ENCODE assay signal across 9 mouse cellular contexts in genomic region chr7:118688199-118688598, GRCm38 (mm10). TPM values are rescaled to one million over a fixed set of nuclear protein-coding genes. Genes with fewer than 3 reads are reported as not detected.
DNase-seq lines count a peak whose midpoint lies in the region; ATAC-seq and TF ChIP-seq lines count a peak whose summit lies in the region.
"Had no signal": no experiment of that assay in that cellular context is flagged by ENCODE, and none has a peak within 500 bp of the region (broad histone marks: within the 10 kb centered on the region; RNA-seq: fewer than 3 reads in every experiment).

No protein-coding gene starts in this region.

- H3K9me3 ChIP-seq in limb, embryonic 11.5 days (ENCODE audit: control insufficient read depth, low read length) = no peaks in the 10 kb centered on the region
- H3K9me3 ChIP-seq in stomach, postnatal 0 days (ENCODE audit: control insufficient read depth, low read length) = no peaks in the 10 kb centered on the region
- H3K9me3 ChIP-seq: embryonic facial prominence, embryonic 13.5 days had no signal

- ATAC-seq in activated CD4-positive, CD25-positive, alpha-beta regulatory T cell, adult 4 months = peak; percentile 65
- ATAC-seq in limb, embryonic 11.5 days (ENCODE audit: insufficient number of reproducible peaks, low FRiP score, low TSS enrichment, low read depth) = no peak
- ATAC-seq in stomach, postnatal 0 days (ENCODE audit: low FRiP score, low TSS enrichment) = peak; percentile 72

- no peak overlapping the region for H3K9ac ChIP-seq in limb, embryonic 11.5 days (ENCODE audit: low read length)
- H3K9ac ChIP-seq in stomach, postnatal 0 days (ENCODE audit: low read length) = no peak overlapping the region
- H3K9ac ChIP-seq: embryonic facial prominence, embryonic 13.5 days had no signal

- peaks cover 6% of the 10 kb centered on the region for H3K36me3 ChIP-seq in kidney, adult 2 months (ENCODE audit: control insufficient read depth, insufficient read depth, low read length)
- peaks cover 10% of the 10 kb centered on the region; the same call in 1 of the 2 replicates for H3K36me3 ChIP-seq in limb, embryonic 11.5 days (ENCODE audit: control insufficient read depth, insufficient read depth, low read length)
- peaks cover 13% of the 10 kb centered on the region for H3K36me3 ChIP-seq in stomach, postnatal 0 days (ENCODE audit: control insufficient read depth, insufficient read depth, low read length)

- H3K4me3 ChIP-seq in kidney, adult 2 months (ENCODE audit: insufficient read depth, low read depth, low read length) = no peak overlapping the region
- H3K4me3 ChIP-seq in limb, embryonic 11.5 days (ENCODE audit: low read depth, low read length) = no peak overlapping the region
- no peak overlapping the region for H3K4me3 ChIP-seq in stomach, postnatal 0 days (ENCODE audit: low read depth, low read length)
- H3K4me3 ChIP-seq: embryonic facial prominence, embryonic 13.5 days had no signal

- TF ChIP-seq CTCF in kidney, adult 2 months (conservative IDR thresholded peaks at IDR 0.05; ENCODE audit: insufficient read depth, insufficient read length, low read depth, low read length) = peak; percentile 77
- TF ChIP-seq CTCF in stomach, postnatal 0 days (IDR thresholded peaks at IDR 0.05; ENCODE audit: low read depth) = peak; percentile 91

- no peaks in the 10 kb centered on the region for H3K4me1 ChIP-seq in kidney, adult 2 months (ENCODE audit: control insufficient read depth, insufficient read depth, low read length)
- no peaks in the 10 kb centered on the region for H3K4me1 ChIP-seq in limb, embryonic 11.5 days (ENCODE audit: control insufficient read depth, insufficient read depth, low read length)
- H3K4me1 ChIP-seq in stomach, postnatal 0 days (replicated peaks; ENCODE audit: control insufficient read depth, insufficient read depth) = no peaks in the 10 kb centered on the region
- H3K4me1 ChIP-seq: embryonic facial prominence, embryonic 13.5 days had no signal

- intact Hi-C loops in gastrocnemius, postnatal 14 days (cut with DNase I; ENCODE audit: low total_unique reads) = loop anchor here (5.0 kb wide), 1 partner anchor 91 kb away; the partner anchor contains the start of gene Tmc5

- peak; percentile 70 for DNase-seq in 416B (ENCODE audit: low read depth)
- DNase-seq in embryo, embryonic 10 days (ENCODE audit: low spot score) = peak; percentile 92
- peak; percentile 77 for DNase-seq in gastrocnemius, postnatal 14 days
- DNase-seq in kidney, adult 2 months = peak; percentile 71
- DNase-seq in limb, embryonic 11.5 days (ENCODE audit: low spot score) = peak; percentile 87
- DNase-seq in natural killer cell, adult 2 months (ENCODE audit: low spot score in 2 of 2) = peak; percentile 5 to 40
- peak; percentile 86 for DNase-seq in stomach, postnatal 0 days (ENCODE audit: low spot score)

- 31% methylated on average over 5 of the region's 5 CpGs for WGBS in kidney, adult 2 months
- WGBS in limb, embryonic 11.5 days = 28% methylated on average over 5 of the region's 5 CpGs
- WGBS in stomach, postnatal 0 days = 27% methylated on average over 5 of the region's 5 CpGs

- no peak for TF ChIP-seq POLR2A in kidney, adult 2 months (IDR thresholded peaks at IDR 0.05; ENCODE audit: low read depth, low read length)

- H3K27ac ChIP-seq in kidney, adult 2 months (ENCODE audit: insufficient read depth, low read depth, low read length) = no peak overlapping the region
- H3K27ac ChIP-seq in limb, embryonic 11.5 days (replicated peaks; ENCODE audit: low read depth, low read length) = no peak overlapping the region
- H3K27ac ChIP-seq in stomach, postnatal 0 days (replicated peaks) = no peak overlapping the region
- H3K27ac ChIP-seq: embryonic facial prominence, embryonic 13.5 days had no signal

- no peak for TF ChIP-seq EP300 in stomach, postnatal 0 days (optimal IDR thresholded peaks at IDR 0.05)

- no peaks in the 10 kb centered on the region for H3K27me3 ChIP-seq in kidney, adult 2 months (replicated peaks; ENCODE audit: control insufficient read depth, insufficient read depth, low read length)
- no peaks in the 10 kb centered on the region for H3K27me3 ChIP-seq in limb, embryonic 11.5 days (ENCODE audit: control insufficient read depth, insufficient read depth, low read length)
- H3K27me3 ChIP-seq in stomach, postnatal 0 days (ENCODE audit: control insufficient read depth, insufficient read depth, low read length) = no peaks in the 10 kb centered on the region
- H3K27me3 ChIP-seq: embryonic facial prominence, embryonic 13.5 days had no signal

- H3K4me2 ChIP-seq in limb, embryonic 11.5 days (ENCODE audit: low read depth, severe bottlenecking) = no peak overlapping the region
- H3K4me2 ChIP-seq in stomach, postnatal 0 days (replicated peaks; ENCODE audit: low read depth) = no peak overlapping the region
- H3K4me2 ChIP-seq: embryonic facial prominence, embryonic 13.5 days had no signal

RNA-seq across cellular contexts. Expression of gene Gde1, which starts 17.4 kb away (rescaled TPM):
- polyA plus RNA-seq in activated CD4-positive, CD25-positive, alpha-beta regulatory T cell, adult 4 months (2017; shearing (Covaris generic)) = 10 to 100 TPM; 16.7 to 17.5 TPM
- total RNA-seq in gastrocnemius, postnatal 14 days (2021) = 10 to 100 TPM; 30.6 to 31.1 TPM
- polyA plus RNA-seq in kidney, adult 2 months (2012; rRNA removed) = 172 and 193 TPM in 2 replicates
- polyA plus RNA-seq in limb, embryonic 11.5 days (2014; fragmentation: Nextera tagmentation; extraction: Ambion mirVana) = 67.0 and 74.3 TPM in 2 replicates
- polyA plus RNA-seq in stomach, postnatal 0 days (2015; fragmentation: Nextera tagmentation; extraction: Ambion mirVana) = 204 and 212 TPM in 2 replicates

RNA-seq across cellular contexts. Expression of gene Ccp110, which starts 24.2 kb away (rescaled TPM):
- 1 to 10 TPM; 3.6 to 5.3 TPM for polyA plus RNA-seq in activated CD4-positive, CD25-positive, alpha-beta regulatory T cell, adult 4 months (2017; shearing (Covaris generic))
- total RNA-seq in gastrocnemius, postnatal 14 days (2021) = 1 to 10 TPM; 2.6 to 3.1 TPM
- 2.5 and 2.9 TPM in 2 replicates for polyA plus RNA-seq in kidney, adult 2 months (2012; rRNA removed)
- 19.2 and 20.3 TPM in 2 replicates for polyA plus RNA-seq in limb, embryonic 11.5 days (2014; fragmentation: Nextera tagmentation; extraction: Ambion mirVana)
- polyA plus RNA-seq in stomach, postnatal 0 days (2015; fragmentation: Nextera tagmentation; extraction: Ambion mirVana) = 2.6 and 2.7 TPM in 2 replicates

RNA-seq across cellular contexts. Expression of gene Vps35l, which starts 51.8 kb away (rescaled TPM):
- polyA plus RNA-seq in activated CD4-positive, CD25-positive, alpha-beta regulatory T cell, adult 4 months (2017; shearing (Covaris generic)) = 10 to 100 TPM; 54.5 to 62.0 TPM
- 10 to 100 TPM; 21.2 to 24.2 TPM for total RNA-seq in gastrocnemius, postnatal 14 days (2021)
- 52.4 and 58.3 TPM in 2 replicates for polyA plus RNA-seq in kidney, adult 2 months (2012; rRNA removed)
- polyA plus RNA-seq in limb, embryonic 11.5 days (2014; fragmentation: Nextera tagmentation; extraction: Ambion mirVana) = 66.2 and 69.8 TPM in 2 replicates
- polyA plus RNA-seq in stomach, postnatal 0 days (2015; fragmentation: Nextera tagmentation; extraction: Ambion mirVana) = 31.2 and 32.7 TPM in 2 replicates

Comparison
In these comparisons a context has a peak if more than half of its experiments do, and no peak if none do; other contexts are left out.
1. DNase-seq: peak in every context shown above with its lines; median percentile 92 in embryo, embryonic 10 days; 87 in limb, embryonic 11.5 days; 86 in stomach, postnatal 0 days; 77 in gastrocnemius, postnatal 14 days; 71 in kidney, adult 2 months; 70 in 416B; 22 in natural killer cell, adult 2 months.